12 mouse cellular contexts compared by ENCODE assay signal in the genomic region with DNA sequence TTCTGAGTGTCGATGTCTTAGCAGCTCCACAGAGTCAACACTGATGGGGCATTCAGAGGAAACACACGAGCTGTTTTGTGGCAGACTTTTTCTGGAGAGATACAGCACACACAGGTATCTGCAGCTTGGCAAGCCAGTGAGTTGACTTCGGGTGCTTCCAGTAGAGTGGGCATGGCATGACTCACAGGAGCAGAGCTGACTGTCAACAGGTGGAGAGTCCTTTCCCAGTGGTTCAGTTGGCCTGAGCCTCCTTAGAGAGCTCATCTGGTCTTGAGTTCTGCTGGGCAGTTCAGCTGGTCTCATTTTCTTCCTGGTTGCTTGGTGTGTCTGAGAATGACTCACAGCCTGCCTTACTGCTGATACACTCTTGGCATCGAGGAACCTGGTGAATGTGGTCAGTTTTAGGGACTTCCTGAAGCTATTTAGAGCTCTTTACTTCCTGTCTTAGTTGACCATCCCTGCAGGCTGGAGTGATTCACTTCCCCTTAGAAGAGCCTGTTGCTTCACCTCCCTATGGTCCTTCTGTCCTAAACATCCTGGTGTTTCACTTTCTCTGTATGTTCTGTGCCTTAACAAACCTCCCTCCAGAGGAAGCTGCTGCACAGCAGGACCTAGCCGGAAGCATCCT. TPM values are rescaled to one million over a fixed set of nuclear protein-coding genes. Genes with fewer than 3 reads are reported as not detected.
A peak's percentile ranks its signal among the peaks of the same experiment; 100 is the strongest.
DNase-seq lines count a peak whose midpoint lies in the region; ATAC-seq and TF ChIP-seq lines count a peak whose summit lies in the region.
"Had no signal": no experiment of that assay in that cellular context is flagged by ENCODE, and none has a peak within 500 bp of the region (broad histone marks: within the 10 kb centered on the region; RNA-seq: fewer than 3 reads in every experiment).

No protein-coding gene starts in this region.

- no peak overlapping the region for H3K4me3 ChIP-seq in intestine, postnatal 0 days (ENCODE audit: low read depth, low read length)
- H3K4me3 ChIP-seq in intestine, embryonic 16.5 days (ENCODE audit: low read length): no peak overlapping the region
- H3K4me3 ChIP-seq in C2C12 (ENCODE audit: insufficient read depth, poor library complexity, severe bottlenecking): no peak overlapping the region
- H3K4me3 ChIP-seq in intestine, embryonic 15.5 days (replicated peaks): no peak overlapping the region
- H3K4me3 ChIP-seq in forebrain, embryonic 10.5 days: no peak overlapping the region
- H3K4me3 ChIP-seq: forebrain, embryonic 12.5 days; midbrain, embryonic 13.5 days; neural tube, embryonic 15.5 days had no signal

- WGBS in intestine, postnatal 0 days: 79% methylated on average over 5 of the region's 5 CpGs
- 81% methylated on average over 5 of the region's 5 CpGs for WGBS in intestine, embryonic 16.5 days
- 82% methylated on average over 5 of the region's 5 CpGs for WGBS in intestine, embryonic 15.5 days
- WGBS in forebrain, embryonic 10.5 days: 89% methylated on average over 5 of the region's 5 CpGs

- H3ac ChIP-seq in C2C12 (ENCODE audit: control insufficient read depth, insufficient read length, low read depth): no peak overlapping the region

- no peak for TF ChIP-seq CTCF in intestine, postnatal 0 days (IDR thresholded peaks at IDR 0.05; ENCODE audit: low read depth)
- TF ChIP-seq CTCF in C2C12 (IDR thresholded peaks at IDR 0.05; ENCODE audit: control insufficient read depth, insufficient read depth, insufficient read length): no peak

- DNase-seq in brain, adult 2 months (ENCODE audit: low read depth, low spot score): peak; percentile 76
- no peak for DNase-seq in left cerebral cortex, adult 8-10 months (ENCODE audit: low spot score in 2 of 2)
- no peak for DNase-seq in forebrain, embryonic 10.5 days (ENCODE audit: extremely low spot score, low spot score)
- DNase-seq: heart, postnatal 4 days had no signal

- ATAC-seq in intestine, postnatal 0 days: peak; percentile 38; the same call in 1 of the 2 replicates
- no peak for ATAC-seq in intestine, embryonic 16.5 days
- ATAC-seq in megakaryocyte progenitor cell, adult 5-6 weeks (replicated peaks; ENCODE audit: poor library complexity): peak; percentile 95
- no peak for ATAC-seq in intestine, embryonic 15.5 days
- ATAC-seq: midbrain, embryonic 13.5 days had no signal

- H3K4me1 ChIP-seq in intestine, postnatal 0 days (replicated peaks; ENCODE audit: control insufficient read depth, insufficient read depth, low read length): no peaks in the 10 kb centered on the region
- no peaks in the 10 kb centered on the region for H3K4me1 ChIP-seq in intestine, embryonic 16.5 days (ENCODE audit: control insufficient read depth, insufficient read depth, low read length)
- no peaks in the 10 kb centered on the region for H3K4me1 ChIP-seq in intestine, embryonic 15.5 days (replicated peaks)
- H3K4me1 ChIP-seq in forebrain, embryonic 10.5 days: no peaks in the 10 kb centered on the region
- H3K4me1 ChIP-seq: forebrain, embryonic 12.5 days had no signal

- H3K79me3 ChIP-seq in C2C12 (ENCODE audit: low read depth): peaks cover 77% of the 10 kb centered on the region

- peaks cover 95% of the 10 kb centered on the region for H3K79me2 ChIP-seq in C2C12 (ENCODE audit: control insufficient read depth, insufficient read depth)

- no peaks in the 10 kb centered on the region for H3K9me3 ChIP-seq in intestine, postnatal 0 days (ENCODE audit: control insufficient read depth)
- H3K9me3 ChIP-seq in intestine, embryonic 16.5 days (ENCODE audit: control insufficient read depth, low read length): no peaks in the 10 kb centered on the region
- H3K9me3 ChIP-seq in intestine, embryonic 15.5 days: no peaks in the 10 kb centered on the region
- no peaks in the 10 kb centered on the region for H3K9me3 ChIP-seq in forebrain, embryonic 10.5 days
- H3K9me3 ChIP-seq: forebrain, embryonic 12.5 days; midbrain, embryonic 13.5 days; neural tube, embryonic 15.5 days had no signal

- H3K36me3 ChIP-seq in intestine, postnatal 0 days (ENCODE audit: control insufficient read depth, insufficient read depth): peaks cover 2% of the 10 kb centered on the region; the same call in 1 of the 2 replicates
- no peaks in the 10 kb centered on the region for H3K36me3 ChIP-seq in intestine, embryonic 16.5 days (ENCODE audit: control insufficient read depth, insufficient read depth, low read length)
- H3K36me3 ChIP-seq in C2C12 (ENCODE audit: control insufficient read depth, insufficient read depth): peaks cover 20% of the 10 kb centered on the region
- H3K36me3 ChIP-seq in intestine, embryonic 15.5 days: no peaks in the 10 kb centered on the region
- peaks cover 44% of the 10 kb centered on the region for H3K36me3 ChIP-seq in forebrain, embryonic 10.5 days (replicated peaks)

- no peak overlapping the region for H3K9ac ChIP-seq in intestine, postnatal 0 days (ENCODE audit: low read depth, low read length)
- H3K9ac ChIP-seq in intestine, embryonic 16.5 days (ENCODE audit: low read depth, low read length): no peak overlapping the region
- no peak overlapping the region for H3K9ac ChIP-seq in intestine, embryonic 15.5 days
- H3K9ac ChIP-seq: forebrain, embryonic 12.5 days; midbrain, embryonic 13.5 days; neural tube, embryonic 15.5 days had no signal

- H3K27me3 ChIP-seq in intestine, postnatal 0 days (replicated peaks; ENCODE audit: control insufficient read depth, insufficient read depth, low read length): no peaks in the 10 kb centered on the region
- H3K27me3 ChIP-seq in intestine, embryonic 16.5 days (replicated peaks; ENCODE audit: control insufficient read depth, insufficient read depth, low read length): no peaks in the 10 kb centered on the region
- no peaks in the 10 kb centered on the region for H3K27me3 ChIP-seq in C2C12 (ENCODE audit: control insufficient read depth, insufficient read depth, insufficient read length)
- no peaks in the 10 kb centered on the region for H3K27me3 ChIP-seq in intestine, embryonic 15.5 days (replicated peaks)
- H3K27me3 ChIP-seq in forebrain, embryonic 10.5 days (ENCODE audit: poor library complexity, severe bottlenecking): no peaks in the 10 kb centered on the region
- H3K27me3 ChIP-seq: forebrain, embryonic 12.5 days; midbrain, embryonic 13.5 days; neural tube, embryonic 15.5 days had no signal

- no peak overlapping the region for H3K4me2 ChIP-seq in intestine, postnatal 0 days (replicated peaks; ENCODE audit: low read depth)
- H3K4me2 ChIP-seq in intestine, embryonic 16.5 days (ENCODE audit: low read depth, low read length): no peak overlapping the region
- H3K4me2 ChIP-seq in intestine, embryonic 15.5 days (replicated peaks): no peak overlapping the region
- H3K4me2 ChIP-seq: forebrain, embryonic 12.5 days; midbrain, embryonic 13.5 days; neural tube, embryonic 15.5 days had no signal

- H3K27ac ChIP-seq in intestine, postnatal 0 days (ENCODE audit: low read depth, low read length): no peak overlapping the region
- no peak overlapping the region for H3K27ac ChIP-seq in intestine, embryonic 16.5 days (ENCODE audit: low read length)
- no peak overlapping the region for H3K27ac ChIP-seq in intestine, embryonic 15.5 days
- no peak overlapping the region for H3K27ac ChIP-seq in forebrain, embryonic 10.5 days
- H3K27ac ChIP-seq: forebrain, embryonic 12.5 days; midbrain, embryonic 13.5 days; neural tube, embryonic 15.5 days had no signal

TF ChIP-seq in C2C12, 6 proteins besides CTCF, POLR2A, EP300 and RAD21:
- TF ChIP-seq CEBPB (IDR thresholded peaks at IDR 0.05; ENCODE audit: low read depth): peak; percentile 82
- no peak for TF ChIP-seq MYOG (IDR thresholded peaks at IDR 0.05; ENCODE audit: control insufficient read depth, extremely low read depth, insufficient read length)
- TF ChIP-seq MYOD1 (IDR thresholded peaks at IDR 0.05; ENCODE audit: control insufficient read depth, insufficient read length, low read depth): peak; percentile 74
- no peak for TF ChIP-seq FOSL1 (IDR thresholded peaks at IDR 0.05; ENCODE audit: insufficient read depth, low read length, poor library complexity, severe bottlenecking)
- no peak for TF ChIP-seq USF1 (IDR thresholded peaks at IDR 0.05; ENCODE audit: low read depth)

RNA-seq across cellular contexts. Expression of gene Arhgef7, which starts 39.8 kb away (rescaled TPM):
- 14.5 and 14.9 TPM in 2 replicates for polyA plus RNA-seq in intestine, postnatal 0 days (2015; fragmentation: Nextera tagmentation; extraction: Ambion mirVana)
- polyA plus RNA-seq in intestine, embryonic 16.5 days (2015; fragmentation: Nextera tagmentation; extraction: Ambion mirVana): 23.9 and 24.0 TPM in 2 replicates
- 16.8 TPM for polyA plus RNA-seq in C2C12 (2012; fragmentation: generic; extraction: Trizol)
- total RNA-seq in megakaryocyte progenitor cell, adult 5-6 weeks (2015): 26.4 and 32.3 TPM in 2 replicates
- total RNA-seq in megakaryocyte progenitor cell, adult 5-6 weeks (2017): 20.4 and 36.0 TPM in 2 replicates
- total RNA-seq in left cerebral cortex, adult 8-10 months (2022): 100 to 1,000 TPM in 2 of 4 experiments, 10 to 100 TPM in 2; 98.8 to 109 (median 103) TPM
- polyA plus RNA-seq in intestine, embryonic 15.5 days (2015; fragmentation: Nextera tagmentation; extraction: Ambion mirVana): 27.7 and 28.4 TPM in 2 replicates
- polyA plus RNA-seq in forebrain, embryonic 10.5 days (2016; fragmentation: Nextera tagmentation; extraction: Ambion mirVana): 54.6 and 56.9 TPM in 2 replicates

Comparison
In these comparisons a context has a peak if more than half of its experiments do, and no peak if none do; other contexts are left out.
1. ATAC-seq: peak in intestine, postnatal 0 days (single experiment) and megakaryocyte progenitor cell, adult 5-6 weeks (single experiment); none in intestine, embryonic 16.5 days (single experiment) and intestine, embryonic 15.5 days (single experiment).